Mouse (Mus musculus) testis, postnatal 14 days (tissue): Measurements from ENCODE around the gene Wdr61.
"Not testable (repeated sequence)": the region's sequence is repeated elsewhere in the genome, so short reads cannot be mapped to it uniquely, and the experiment has no call there.

Experiments
- DNase-seq: peaks from one replicate; pipeline ENCODE4 v3.0.0; 2021; ENCODE audit warnings: low spot score

Wdr61 gene

DNA sequence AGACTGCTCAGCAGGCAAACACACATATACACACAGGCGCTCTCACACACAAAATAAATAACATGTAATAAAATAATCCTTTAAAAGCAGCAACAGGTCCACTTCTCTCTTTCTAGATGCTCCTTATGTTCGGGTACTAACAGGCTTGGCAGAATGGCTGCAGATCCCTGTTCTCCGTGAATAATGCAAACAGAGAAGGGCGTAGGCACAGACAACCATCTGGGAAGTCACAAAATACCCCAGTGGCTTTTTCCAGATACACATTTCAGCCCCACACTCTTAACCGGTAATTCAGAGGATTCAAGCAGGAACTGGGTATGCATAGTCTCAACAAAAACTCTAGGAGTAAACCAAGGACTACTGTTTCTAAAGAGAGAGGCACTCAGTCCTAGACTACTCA, 8.0 kb downstream of the Wdr61 start:
- no peak for DNase-seq

DNA sequence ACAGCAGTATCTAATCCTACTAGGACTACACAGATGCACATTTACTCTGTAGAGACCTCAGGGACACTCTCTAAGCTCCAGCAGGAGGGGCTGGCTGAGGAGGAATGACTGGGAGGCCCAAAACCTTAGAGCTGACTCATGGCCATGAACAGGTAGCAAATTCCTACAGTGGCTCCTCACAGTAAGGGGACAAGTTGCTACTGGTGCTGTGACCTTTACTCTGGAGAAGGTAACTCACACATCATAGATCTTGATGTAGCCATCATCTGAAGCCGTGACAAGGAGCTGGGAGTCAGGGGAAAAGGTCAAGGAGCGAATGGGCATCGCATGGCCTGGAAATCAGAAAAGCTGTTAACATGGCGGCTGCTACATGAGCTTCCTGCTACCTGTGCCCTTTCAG, 11.7 kb downstream of the Wdr61 start:
- no peak for DNase-seq

DNA sequence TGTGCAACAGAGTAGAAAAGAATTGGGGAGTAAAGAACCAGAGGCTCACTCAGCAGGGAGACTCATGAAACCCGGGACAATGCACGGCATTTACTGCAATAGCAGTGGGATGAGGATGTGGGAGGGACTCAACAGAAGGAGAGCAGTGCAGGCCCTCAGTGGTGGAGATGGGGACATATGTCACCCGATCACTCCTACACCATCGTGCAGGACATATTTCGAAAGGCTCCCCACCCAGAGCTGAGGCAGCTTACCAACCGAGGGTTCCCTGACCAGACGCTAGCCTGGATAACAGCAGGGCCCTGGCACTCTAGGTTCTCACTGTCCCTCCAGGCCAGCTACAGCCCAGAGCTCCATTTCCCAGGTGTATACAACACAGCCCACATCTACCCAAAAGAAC, 12.2 kb downstream of the Wdr61 start:
- no peak for DNase-seq

DNA sequence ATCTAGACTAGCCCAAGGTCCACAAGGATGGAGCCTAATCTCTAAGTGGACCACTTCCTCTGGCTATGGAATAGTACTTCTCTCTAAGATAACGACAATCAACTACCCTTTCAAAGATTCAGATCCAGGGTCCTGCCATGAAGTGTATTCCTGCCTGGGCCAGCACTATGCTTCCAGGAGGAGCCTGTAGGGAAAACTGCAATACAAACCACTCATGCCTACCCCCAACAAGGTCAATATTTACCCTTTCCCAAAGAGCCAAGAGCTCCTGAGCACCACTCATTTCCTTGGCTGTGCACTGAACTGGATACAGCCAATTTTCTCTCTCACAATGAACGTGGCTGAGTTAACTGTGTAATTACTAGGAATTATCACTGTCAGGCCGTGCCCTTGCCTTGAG, 16.8 kb downstream of the Wdr61 start:
- no peak for DNase-seq

DNA sequence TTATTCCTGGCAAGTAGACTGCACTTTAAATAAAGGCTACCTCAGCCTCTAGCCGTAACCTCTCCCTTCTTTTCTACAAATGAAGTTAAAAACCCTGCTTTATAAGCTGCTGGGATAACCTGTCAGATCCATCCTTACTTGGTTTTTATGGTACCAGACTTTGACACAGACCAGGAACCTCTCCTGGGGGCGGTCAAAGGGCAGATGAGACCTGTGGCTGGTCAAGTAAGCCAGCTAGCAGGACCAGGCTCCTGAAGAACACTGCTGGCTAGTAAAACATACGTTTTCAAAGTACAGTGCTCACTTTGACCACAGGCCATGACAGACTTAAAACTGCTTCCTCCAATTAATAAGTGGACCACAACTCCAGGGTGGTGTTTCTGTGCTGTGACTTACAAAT, 18.5 kb downstream of the Wdr61 start:
- no peak for DNase-seq

DNA sequence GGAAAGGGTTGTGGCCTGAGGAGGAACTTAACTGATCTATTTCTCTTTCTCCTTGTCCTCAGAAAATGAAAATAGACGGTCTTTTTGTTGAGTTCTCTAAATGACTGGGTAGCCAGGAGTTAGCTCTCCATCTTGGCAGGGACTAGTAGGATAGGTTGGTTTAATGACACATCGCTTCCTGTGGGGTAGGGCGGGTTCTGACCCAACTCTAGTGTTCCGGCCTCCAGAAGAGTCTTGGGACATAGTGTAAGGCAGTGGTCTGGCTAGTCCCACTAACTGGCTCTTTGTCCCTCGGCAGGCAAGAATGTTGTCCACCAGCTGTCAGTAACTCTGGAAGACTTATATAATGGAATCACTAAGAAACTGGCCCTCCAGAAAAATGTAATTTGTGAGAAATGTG, 26.2 kb downstream of the Wdr61 start:
- DNase-seq: no peak

DNA sequence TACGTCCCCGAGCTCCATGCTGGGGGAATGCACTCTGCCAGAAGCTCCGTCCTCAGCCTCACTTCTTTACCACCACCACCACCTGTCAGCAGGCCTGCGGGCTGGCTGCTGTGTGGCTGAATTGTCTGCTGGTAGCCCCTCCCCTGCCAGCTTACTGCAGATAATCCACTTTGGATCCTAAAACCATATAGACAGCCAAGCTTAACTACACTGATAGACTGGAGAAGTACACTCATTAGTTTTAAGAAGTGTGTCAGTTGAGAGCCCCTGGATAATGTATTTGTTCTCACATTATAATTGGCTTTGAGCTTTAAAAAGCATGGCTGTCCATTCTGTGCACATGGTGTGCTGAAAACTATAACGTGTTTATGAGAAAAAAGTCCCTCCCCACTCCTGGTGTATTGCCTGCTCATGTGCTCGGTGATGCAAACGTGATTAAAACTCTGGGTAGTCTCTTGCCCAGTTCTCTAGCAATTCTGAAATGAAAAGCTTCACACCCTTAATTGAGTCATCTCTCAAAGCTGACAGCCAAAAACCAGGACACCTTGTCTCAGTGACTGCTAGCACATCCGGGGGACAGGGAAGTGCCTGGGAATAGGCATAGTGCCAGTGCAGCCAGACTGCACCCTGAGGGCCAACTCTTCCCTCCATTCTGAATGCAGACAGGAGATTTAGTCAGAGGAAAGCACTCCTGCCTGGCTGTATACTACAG, 26.9 kb downstream of the Wdr61 start:
- DNase-seq: no peak

DNA sequence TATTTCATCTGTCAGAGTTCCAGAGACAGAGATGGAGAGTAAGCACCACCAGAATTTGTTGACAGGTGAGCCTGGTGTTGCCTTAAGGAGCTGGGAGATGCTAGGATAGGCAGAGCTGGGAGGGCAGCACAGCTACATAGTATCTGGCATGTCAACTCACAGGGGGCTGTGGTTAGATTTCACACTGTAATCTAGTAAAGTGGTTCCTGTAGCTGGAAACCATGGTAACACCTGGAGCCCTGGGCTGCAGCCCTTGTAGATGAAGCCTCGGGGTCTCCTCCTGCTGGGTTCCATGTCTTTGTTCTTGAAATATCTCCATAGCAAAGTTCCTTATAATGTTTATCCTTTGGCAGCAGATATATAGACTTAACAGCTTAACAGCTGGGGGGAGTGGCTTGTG, 28.8 kb downstream of the Wdr61 start:
- DNase-seq: peak; percentile 16

DNA sequence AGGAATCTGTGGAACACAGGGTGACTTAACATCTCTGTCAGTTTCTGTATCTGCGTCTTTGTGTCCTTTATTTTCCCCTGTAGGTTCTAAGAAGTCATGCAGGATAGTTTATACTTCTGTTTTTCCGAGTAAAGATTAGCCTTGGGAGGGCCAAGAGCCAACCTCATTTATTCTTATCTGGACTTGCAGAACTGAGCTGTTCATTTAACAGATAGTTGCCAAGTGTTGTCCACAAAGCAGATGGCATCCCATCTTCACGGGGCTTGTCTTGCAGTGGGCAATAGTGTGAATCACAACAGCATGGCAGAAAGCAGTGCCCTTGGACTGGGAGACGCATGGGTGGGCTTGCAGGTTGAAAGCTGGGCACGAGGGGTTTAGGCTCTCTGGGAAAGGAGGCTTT, 30.0 kb downstream of the Wdr61 start:
- DNase-seq: no peak

DNA sequence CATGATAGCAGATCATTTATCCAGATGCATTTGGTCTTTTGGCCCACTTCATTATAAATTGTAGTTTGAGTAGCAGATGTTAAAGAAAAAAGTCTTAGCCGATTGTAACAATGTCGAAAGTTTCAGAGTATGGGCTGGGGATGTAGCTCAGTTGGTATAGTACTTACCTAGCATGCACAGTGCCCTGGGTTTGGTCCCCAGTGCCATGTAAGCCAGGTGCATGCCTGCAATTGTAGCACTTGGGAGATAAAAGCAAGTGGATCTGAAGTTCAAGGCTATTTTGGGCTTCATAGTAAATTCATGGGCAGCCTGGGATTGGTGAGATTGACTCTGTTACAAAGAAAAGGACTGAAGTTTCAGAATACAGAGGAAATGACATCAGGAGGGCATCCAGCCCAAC, 31.7 kb downstream of the Wdr61 start:
- DNase-seq: peak; percentile 34

DNA sequence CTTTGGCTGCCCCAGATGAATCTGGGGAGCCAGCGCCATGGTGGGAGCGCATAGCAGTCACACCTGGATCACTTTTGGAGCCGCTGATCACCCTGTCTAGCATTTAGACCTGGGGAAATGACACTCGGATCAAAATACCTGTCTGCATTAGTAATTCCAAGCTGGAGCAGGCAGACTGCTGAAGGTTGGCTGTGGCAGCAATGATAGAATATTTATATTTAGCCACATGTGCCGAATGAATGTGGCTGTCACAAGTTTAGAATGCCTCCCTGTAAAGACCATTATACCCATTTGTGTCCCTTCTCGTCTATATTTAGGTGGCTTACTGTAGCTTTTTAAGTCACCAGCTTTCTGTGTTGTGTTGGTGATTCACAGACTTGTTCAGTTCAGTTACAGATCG, 33.6 kb downstream of the Wdr61 start:
- DNase-seq: no peak

DNA sequence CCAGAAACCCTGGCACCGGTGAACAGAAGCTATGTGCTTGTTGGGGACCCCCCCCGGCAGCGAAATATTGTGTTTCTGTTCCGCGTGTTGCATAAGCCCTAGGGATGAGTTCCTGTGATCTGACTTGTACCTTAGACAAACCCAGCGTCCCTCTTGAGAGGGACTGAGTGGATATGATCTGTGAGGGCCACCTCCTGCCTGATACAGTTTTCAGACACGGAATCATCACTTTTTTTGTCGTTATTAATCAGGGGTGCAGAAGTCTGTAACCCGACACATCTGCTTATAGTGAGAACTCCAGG, 34.2 kb downstream of the Wdr61 start:
- no peak for DNase-seq

DNA sequence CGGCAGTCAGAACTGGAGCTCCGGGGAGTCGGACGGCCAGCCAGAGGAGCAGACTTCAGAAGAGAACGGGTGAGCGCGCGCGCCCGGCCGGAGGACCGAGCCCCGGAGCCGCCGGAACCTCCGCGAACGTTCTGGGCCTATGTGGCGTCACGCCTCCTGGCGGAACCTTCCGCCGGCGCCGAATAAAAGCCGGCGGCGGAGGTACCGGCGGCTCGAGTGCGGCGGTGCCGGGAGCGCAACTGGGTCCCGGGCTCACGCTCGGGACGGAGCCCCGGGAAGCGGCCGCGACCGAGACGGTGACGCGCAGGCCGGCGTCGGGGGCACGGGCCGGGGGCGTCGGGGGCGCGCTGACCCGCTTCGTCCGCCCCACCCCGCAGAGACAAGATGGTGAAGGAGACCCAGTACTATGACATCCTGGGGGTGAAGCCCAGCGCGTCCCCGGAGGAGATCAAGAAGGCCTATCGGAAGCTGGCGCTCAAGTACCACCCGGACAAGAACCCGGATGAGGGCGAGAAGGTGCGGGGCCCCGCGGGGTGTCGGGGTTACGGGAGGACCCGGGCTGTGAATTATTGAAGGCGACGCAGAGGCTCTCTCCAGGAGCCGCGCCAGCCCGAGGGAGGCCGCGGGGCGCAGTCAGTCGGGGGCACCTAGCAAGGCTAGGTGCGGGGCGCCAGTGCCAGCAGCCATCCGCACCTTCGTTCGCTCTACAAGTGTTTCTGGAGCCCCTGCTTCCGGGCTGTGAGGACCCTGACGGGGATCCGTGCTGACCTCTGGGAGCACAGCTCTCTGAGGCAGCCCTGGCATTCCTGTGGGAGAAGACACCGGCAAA, 34.8 kb downstream of the Wdr61 start:
- peak; percentile 68 for DNase-seq

DNA sequence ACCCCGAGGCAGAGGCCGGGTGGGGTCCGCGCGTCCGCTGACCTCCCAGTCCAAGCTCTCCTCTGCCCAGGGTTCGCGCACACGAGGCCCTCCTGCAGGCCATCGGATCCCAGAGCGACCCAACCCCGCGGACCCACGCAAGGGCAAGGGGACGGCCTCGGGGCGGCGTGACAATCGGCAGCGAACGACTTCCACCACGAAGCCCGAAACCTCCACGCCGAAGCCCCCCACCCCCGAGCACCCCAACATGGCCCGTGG, 35.3 kb downstream of the Wdr61 start:
- no peak for DNase-seq

DNA sequence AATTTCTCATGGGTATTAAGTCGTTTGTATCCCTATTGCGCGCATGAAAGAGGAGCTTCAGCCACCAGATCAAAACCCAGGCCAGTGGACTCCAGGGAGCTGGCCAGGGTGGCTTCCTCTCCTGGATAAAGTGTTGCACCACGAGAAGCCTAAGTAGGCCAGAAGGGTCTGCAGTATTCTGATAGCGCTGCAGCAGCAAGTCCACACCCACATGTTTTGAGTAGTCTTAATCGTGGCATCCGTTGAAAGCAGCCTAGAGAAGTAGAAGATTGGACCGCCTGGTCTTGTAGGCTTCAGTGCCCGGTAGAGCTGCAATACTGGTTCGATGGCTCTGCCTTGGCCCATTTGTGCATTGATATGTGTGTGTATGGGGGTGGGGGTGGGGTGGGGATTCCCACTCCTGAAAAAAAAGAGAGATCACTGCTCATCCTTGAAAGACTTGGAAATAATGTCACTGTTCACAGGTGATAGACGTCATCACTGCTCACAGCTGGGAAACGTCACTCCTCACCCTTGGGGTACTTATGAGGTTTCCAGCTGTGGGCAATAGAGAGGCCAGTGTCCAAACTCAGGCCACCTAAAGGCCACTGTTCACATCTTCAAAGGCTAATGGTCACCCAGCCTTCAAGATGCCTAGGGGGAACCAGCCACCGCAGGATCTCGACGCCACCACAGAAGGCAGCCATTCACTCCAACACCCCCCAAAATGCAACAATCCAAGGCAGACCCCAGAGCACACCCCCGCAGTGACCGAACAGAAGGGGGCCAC, 35.8 kb downstream of the Wdr61 start, which contains the start of gene Dnaja4:
Dnaja4 (plus strand) TSS at position 556 of the 769 bp plus-strand sequence.
- DNase-seq: no peak

DNA sequence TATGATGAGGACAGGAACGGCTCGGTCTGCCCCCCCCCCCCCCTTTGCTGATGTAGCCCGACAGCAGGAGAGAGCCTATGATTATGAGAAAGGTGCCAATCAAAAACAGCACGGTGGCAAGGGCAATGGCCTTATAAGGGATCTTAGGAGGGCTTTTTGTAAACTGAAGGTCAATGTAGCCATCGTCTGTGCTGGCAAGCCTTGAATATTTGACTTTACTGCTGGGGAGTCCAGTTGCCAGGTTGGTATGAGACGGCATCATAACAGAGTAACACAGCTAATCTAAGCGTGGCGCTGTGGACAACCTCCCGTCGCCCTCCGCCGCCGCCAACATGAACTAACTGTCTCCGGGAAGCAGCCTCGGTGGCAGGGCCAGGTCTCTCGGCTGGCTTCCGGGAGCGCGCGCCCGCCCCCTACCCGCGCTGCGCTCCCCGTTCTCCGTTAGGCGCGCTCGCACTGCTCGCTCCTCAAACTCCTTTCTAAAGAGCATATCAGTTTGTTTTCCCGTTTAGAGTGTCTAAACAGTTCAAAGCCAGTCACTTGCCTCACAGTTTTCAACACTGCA, 43.0 kb downstream of the Wdr61 start:
- DNase-seq: not testable (repeated sequence)

DNA sequence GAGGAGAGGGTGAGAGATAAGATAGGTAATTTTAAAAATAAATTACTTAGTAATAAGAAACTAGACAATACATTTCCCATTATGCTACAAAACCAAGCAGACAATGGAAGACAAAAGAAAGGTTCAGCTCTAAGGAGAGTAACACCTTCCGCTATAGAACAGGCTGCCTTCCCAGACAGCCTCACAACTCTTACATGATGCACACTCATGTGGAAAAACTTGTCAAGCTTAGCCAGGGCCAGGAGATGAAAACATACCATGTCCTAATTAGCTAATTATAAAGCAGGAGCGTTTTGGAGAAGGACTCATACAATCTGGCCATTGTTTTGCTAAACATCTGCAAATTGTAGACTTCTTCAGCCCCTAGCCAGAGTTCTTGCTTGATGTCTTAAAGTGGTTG, 43.6 kb downstream of the Wdr61 start:
- not testable (repeated sequence) for DNase-seq

DNA sequence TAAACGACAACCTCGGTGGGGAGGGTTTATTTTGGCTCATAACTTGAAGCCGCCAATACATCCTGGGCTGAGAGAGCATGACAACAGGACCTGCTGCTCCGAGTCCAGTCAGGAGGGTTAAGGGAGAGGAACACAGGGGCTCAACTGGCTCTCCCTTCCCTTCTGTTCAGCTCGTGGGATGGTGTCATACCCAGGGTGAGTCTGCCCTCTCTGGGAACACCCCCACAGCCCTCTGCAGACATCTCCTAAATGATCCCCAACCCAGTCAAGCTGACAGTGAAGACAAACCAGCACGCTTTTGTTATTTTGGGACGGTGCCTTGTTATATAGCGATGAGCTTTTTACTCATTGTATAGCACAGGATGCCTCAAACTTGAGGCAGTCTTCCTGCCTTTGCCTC, 44.9 kb downstream of the Wdr61 start:
- no peak for DNase-seq

DNA sequence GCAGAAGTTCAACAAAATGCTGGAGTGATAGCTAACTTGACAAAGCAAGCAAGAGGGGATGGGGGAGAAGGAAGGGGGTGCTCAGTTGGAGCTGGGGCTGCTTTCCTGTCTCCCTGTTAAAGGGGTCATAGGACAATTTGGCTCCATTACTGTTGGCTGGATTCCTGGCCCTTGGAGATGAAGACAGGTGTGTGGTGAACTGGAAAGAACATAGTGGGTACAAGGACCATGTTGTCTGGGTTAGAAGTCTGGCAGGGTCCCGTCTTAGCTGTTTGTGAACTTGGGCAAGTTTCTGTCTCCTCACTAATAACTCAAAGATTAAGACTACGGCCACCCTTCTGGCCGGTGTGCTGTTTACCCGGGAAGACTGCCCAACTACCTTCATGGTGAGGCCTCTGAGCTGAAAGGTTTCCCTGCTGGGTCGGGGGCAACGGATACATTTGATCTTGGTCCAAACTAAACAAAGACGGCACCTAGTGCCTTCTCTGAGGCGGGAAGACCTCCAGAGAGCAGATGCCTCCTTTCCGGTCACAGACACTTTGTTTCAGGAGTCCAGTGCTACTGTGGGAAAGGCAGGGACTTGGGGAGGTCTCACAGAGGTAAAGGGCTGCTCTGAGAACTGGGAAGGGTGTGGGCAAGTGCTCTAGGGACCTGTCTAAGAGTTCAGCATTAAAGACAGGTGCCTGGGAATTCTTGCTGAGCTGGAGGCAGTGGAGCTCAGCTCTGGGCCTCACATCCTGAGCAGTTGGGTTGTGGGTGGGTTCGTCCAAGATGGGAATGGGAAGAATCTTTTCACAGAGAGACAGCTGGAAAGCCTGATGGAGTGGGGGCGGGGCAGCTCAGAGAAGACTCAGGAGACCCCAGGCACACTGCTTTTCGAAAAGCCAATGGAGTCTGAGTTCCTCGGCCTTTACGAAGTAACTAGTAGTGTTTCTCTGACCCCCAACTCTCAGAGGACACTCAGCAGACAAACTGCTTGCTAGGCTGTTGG, 46.8 kb downstream of the Wdr61 start:
- peak; percentile 59 for DNase-seq

DNA sequence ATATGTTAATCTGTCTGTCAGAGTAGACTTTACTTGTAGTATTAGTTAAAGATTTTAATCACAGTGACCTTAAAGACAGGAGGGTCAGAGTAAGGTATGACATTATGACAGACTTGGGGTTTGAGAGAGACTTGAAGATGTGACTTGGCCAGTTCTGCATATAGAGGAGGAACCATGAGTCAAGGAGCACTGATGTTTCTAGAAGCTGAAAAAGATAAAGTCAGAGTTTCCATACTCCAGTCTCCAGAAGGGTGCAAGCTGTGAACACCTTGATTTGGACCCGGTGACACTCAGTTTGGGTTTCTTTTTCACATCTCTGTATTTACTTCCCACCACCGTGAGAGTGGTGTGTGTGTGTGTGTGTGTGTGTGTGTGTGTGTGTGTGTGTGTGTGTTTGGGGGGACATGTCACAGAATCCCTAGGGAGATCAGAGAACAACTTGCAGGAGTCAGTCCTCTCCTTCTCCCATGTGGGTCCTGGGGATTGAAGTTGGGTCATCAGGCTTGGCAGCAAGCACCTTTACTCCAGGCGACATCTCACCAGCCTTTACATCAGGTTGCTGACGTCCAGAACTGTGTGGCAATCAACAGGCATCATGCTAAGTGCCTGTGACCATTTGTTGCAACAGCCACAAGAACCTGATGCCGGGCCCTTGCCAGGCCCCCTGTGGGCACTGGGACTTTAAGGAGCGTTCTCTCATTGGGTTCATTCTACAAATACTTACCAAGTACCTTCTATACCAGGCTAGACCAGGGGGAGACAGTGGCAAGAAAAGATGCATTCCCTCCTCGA, 50.3 kb downstream of the Wdr61 start:
- DNase-seq: no peak

DNA sequence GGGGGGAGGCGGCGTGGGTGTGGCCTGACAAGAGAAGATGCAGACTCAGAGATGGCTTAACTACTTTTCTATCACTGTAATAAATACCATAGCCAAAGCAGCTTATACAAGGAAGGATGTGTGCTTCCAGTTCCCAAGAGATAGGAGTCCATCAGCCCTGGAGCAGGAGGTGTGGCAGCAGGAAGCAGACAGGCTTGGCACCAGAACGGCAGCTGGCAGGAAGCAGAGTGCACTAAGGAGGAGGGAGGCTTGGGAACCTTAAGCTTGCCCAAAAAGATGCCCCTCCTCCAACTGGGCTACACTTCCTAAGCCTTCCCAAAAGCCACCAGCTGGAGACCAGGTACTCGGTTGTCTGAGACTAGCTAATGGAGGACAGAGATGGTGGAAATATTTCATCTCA, 51.5 kb downstream of the Wdr61 start:
- no peak for DNase-seq
